Mouse (Mus musculus) myocyte (in vitro differentiated cells): ENCODE data around the gene Uap1l1. TPM values are rescaled to one million over a fixed set of nuclear protein-coding genes. Genes with fewer than 3 reads are reported as not detected.

ENCODE experiments used
- H3K27me3 ChIP-seq: one replicate; pipeline ENCODE4 v1.6.1; 2011; ENCODE audit not compliant: control insufficient read depth, insufficient read depth, insufficient read length
- H3K36me3 ChIP-seq: one replicate; pipeline ENCODE4 v1.6.1; 2011; ENCODE audit not compliant: control insufficient read depth, insufficient read depth
- H3K4me2 ChIP-seq: one replicate; pipeline ENCODE4 v1.6.1; 2011; ENCODE audit warnings: low read depth, control low read depth
- H3K4me3 ChIP-seq: one replicate; pipeline ENCODE4 v1.5.1; 2011; ENCODE audit warnings: mild to moderate bottlenecking, control low read depth, moderate library complexity
- H3K79me2 ChIP-seq: one replicate; pipeline ENCODE4 v1.6.1; 2011; ENCODE audit not compliant: control insufficient read depth, insufficient read depth
- H3ac ChIP-seq: one replicate; pipeline ENCODE4 v1.6.1; 2011; ENCODE audit not compliant: control insufficient read depth, insufficient read length
- CEBPB ChIP-seq: IDR thresholded peaks from 2 replicates; pipeline ENCODE4 v1.6.1; 2011; ENCODE audit warnings: mild to moderate bottlenecking, moderate library complexity; ENCODE audit not compliant: poor library complexity, insufficient read depth, severe bottlenecking
- E2F4 ChIP-seq: IDR thresholded peaks from one replicate; pipeline ENCODE4 v1.6.1; 2011; ENCODE audit warnings: mild to moderate bottlenecking, control low read depth, moderate library complexity; ENCODE audit not compliant: insufficient read depth
- MAX ChIP-seq: IDR thresholded peaks from one replicate; pipeline ENCODE4 v1.6.1; 2011; ENCODE audit warnings: low read depth, mild to moderate bottlenecking, control low read depth
- MYOD1 ChIP-seq, 3 experiments: IDR thresholded peaks; one replicate each; pipeline ENCODE4 v1.6.1; 2011; ENCODE audit warnings: control low read depth in 2 of 3, low read depth in 2 of 3, mild to moderate bottlenecking in 2 of 3, moderate library complexity in 1 of 3; ENCODE audit not compliant: insufficient read length in 2 of 3, control insufficient read depth in 1 of 3
- MYOG ChIP-seq, 3 experiments: IDR thresholded peaks; one replicate each; pipeline ENCODE4 v1.6.1; 2011; ENCODE audit warnings: control low read depth in 2 of 3, low read depth in 2 of 3, mild to moderate bottlenecking in 2 of 3; ENCODE audit not compliant: insufficient read length in 2 of 3, control insufficient read depth in 1 of 3, insufficient read depth in 1 of 3
- POLR2A ChIP-seq: IDR thresholded peaks from one replicate; pipeline ENCODE4 v1.6.1; 2011; ENCODE audit warnings: low read depth, mild to moderate bottlenecking, control low read depth, moderate library complexity; ENCODE audit not compliant: insufficient read length
- POLR2AphosphoS2 ChIP-seq: IDR thresholded peaks from one replicate; pipeline ENCODE4 v1.6.1; 2011; ENCODE audit warnings: low read depth, control low read depth; ENCODE audit not compliant: insufficient read length
- REST ChIP-seq: IDR thresholded peaks from one replicate; pipeline ENCODE4 v1.6.1; 2011; ENCODE audit warnings: mild to moderate bottlenecking, control low read depth, moderate library complexity; ENCODE audit not compliant: insufficient read depth, insufficient read length
- SRF ChIP-seq: IDR thresholded peaks from one replicate; pipeline ENCODE4 v1.6.1; 2011; ENCODE audit warnings: low read depth; ENCODE audit not compliant: control insufficient read depth, insufficient read length
- TCF12 ChIP-seq: IDR thresholded peaks from one replicate; pipeline ENCODE4 v1.6.1; 2011; ENCODE audit warnings: mild to moderate bottlenecking, control low read depth; ENCODE audit not compliant: poor library complexity, insufficient read depth, severe bottlenecking
- TCF3 ChIP-seq: IDR thresholded peaks from one replicate; pipeline ENCODE4 v1.6.1; 2011; ENCODE audit warnings: low read depth, control low read depth; ENCODE audit not compliant: insufficient read length
- USF1 ChIP-seq: IDR thresholded peaks from one replicate; pipeline ENCODE4 v1.6.1; 2011; ENCODE audit warnings: low read depth, mild to moderate bottlenecking, control low read depth, moderate library complexity
- polyA plus RNA-seq: library from polyadenylated mRNA; unstranded; fragments of >200 nt; fragmentation: generic; extraction: Trizol; gene quantifications from one replicate; pipeline ENCODE4 v1.2.1, GENCODE M21; 2012; ENCODE audit warnings: missing spikeins

Gene Uap1l1
- polyA plus RNA-seq, 1 experiment: 68.3 TPM

GRCm38 (mm10) chr2:25332286-25333160, 33.0 kb downstream of the Uap1l1 start, which contains the start of gene Man1b1:
Gene Man1b1 (plus strand): TSS chr2:25332338.
- peaks cover 20% of the 10 kb centered on the region for H3K79me2 ChIP-seq
- peak within 1 kb of the TSS; percentile 87 for H3K4me3 ChIP-seq
- H3K4me2 ChIP-seq: peak within 1 kb of the TSS; percentile 100
- peak within 1 kb of the TSS; percentile 65 for H3ac ChIP-seq
- TF ChIP-seq MYOG (IDR thresholded peaks at IDR 0.05; ENCODE audit: control insufficient read depth in 1 of 3, insufficient read depth in 1 of 3, insufficient read length in 2 of 3, low read depth in 2 of 3) (peak in 1 of 3 experiments; percentile 13), USF1 (no peak), POLR2AphosphoS2 (peak; percentile 91), TCF3 (no peak), CEBPB (peak; percentile 95), MAX (no peak), SRF (peak; percentile 93), REST (peak; percentile 7), TCF12 (no peak), E2F4 (no peak), POLR2A (peak; percentile 91), MYOD1 (IDR thresholded peaks at IDR 0.05; ENCODE audit: control insufficient read depth in 1 of 3, insufficient read length in 2 of 3, low read depth in 2 of 3) (no peak)
- H3K27me3 ChIP-seq: no peaks in the 10 kb centered on the region
- H3K36me3 ChIP-seq: peaks cover 15% of the 10 kb centered on the region

- TF ChIP-seq TCF12: no peak
- TF ChIP-seq MAX: no peak
- TF ChIP-seq REST: no peak
- Histone ChIP-seq H3K4me2 (peak overlapping the region; percentile 78), H3ac (peak overlapping the region; percentile 65), H3K27me3 (no peaks in the 10 kb centered on the region), H3K36me3 (peaks cover 6% of the 10 kb centered on the region), H3K4me3 (peak overlapping the region; percentile 87), H3K79me2 (peaks cover 20% of the 10 kb centered on the region)
Measured at GRCm38 (mm10) chr2:25331470-25331869, 34.0 kb downstream of the Uap1l1 start.

GRCm38 (mm10) chr2:25328440-25328839, 37.0 kb downstream of the Uap1l1 start:
- H3ac ChIP-seq: no peak overlapping the region
- peaks cover 16% of the 10 kb centered on the region for H3K79me2 ChIP-seq
- no peak overlapping the region for H3K4me2 ChIP-seq
- peaks cover 14% of the 10 kb centered on the region for H3K27me3 ChIP-seq
- H3K4me3 ChIP-seq: no peak overlapping the region
- TF ChIP-seq USF1 (no peak), POLR2A (no peak), E2F4 (no peak), TCF12 (no peak), SRF (no peak), REST (no peak), POLR2AphosphoS2 (no peak), TCF3 (no peak), MYOG (IDR thresholded peaks at IDR 0.05; ENCODE audit: control insufficient read depth in 1 of 3, insufficient read depth in 1 of 3, insufficient read length in 2 of 3, low read depth in 2 of 3) (no peak), MYOD1 (IDR thresholded peaks at IDR 0.05; ENCODE audit: control insufficient read depth in 1 of 3, insufficient read length in 2 of 3, low read depth in 2 of 3) (no peak), CEBPB (no peak), MAX (no peak)
- no peaks in the 10 kb centered on the region for H3K36me3 ChIP-seq

- peaks cover 15% of the 10 kb centered on the region for H3K27me3 ChIP-seq
- no peaks in the 10 kb centered on the region for H3K79me2 ChIP-seq
- no peak overlapping the region for H3K4me2 ChIP-seq
- TF ChIP-seq TCF3: no peak
- no peak for TF ChIP-seq USF1
- no peak for TF ChIP-seq E2F4
- no peak for TF ChIP-seq TCF12
- no peak for TF ChIP-seq POLR2AphosphoS2
- no peak for TF ChIP-seq POLR2A
- TF ChIP-seq MYOG (IDR thresholded peaks at IDR 0.05; ENCODE audit: control insufficient read depth in 1 of 3, insufficient read depth in 1 of 3, insufficient read length in 2 of 3, low read depth in 2 of 3): no peak
- no peak for TF ChIP-seq SRF
- H3ac ChIP-seq: no peak overlapping the region
- no peak overlapping the region for H3K4me3 ChIP-seq
- H3K36me3 ChIP-seq: no peaks in the 10 kb centered on the region
Measured at GRCm38 (mm10) chr2:25326036-25326435, 39.4 kb downstream of the Uap1l1 start.

GRCm38 (mm10) chr2:25320084-25320483, 45.4 kb downstream of the Uap1l1 start:
- TF ChIP-seq MYOG (IDR thresholded peaks at IDR 0.05; ENCODE audit: control insufficient read depth in 1 of 3, insufficient read depth in 1 of 3, insufficient read length in 2 of 3, low read depth in 2 of 3) (no peak), TCF3 (no peak), E2F4 (no peak), REST (no peak), USF1 (no peak), SRF (no peak)
- H3K4me2 ChIP-seq: no peak overlapping the region
- no peak overlapping the region for H3K4me3 ChIP-seq
- peaks cover 54% of the 10 kb centered on the region for H3K27me3 ChIP-seq
- H3K79me2 ChIP-seq: no peaks in the 10 kb centered on the region
- H3ac ChIP-seq: no peak overlapping the region
- no peaks in the 10 kb centered on the region for H3K36me3 ChIP-seq
